Mouse (Mus musculus) C2C12 (cell line): Measurements from ENCODE around the gene Nos1.

Experiments
- CEBPB ChIP-seq: IDR thresholded peaks from one replicate; pipeline ENCODE4 v1.6.1; 2011; ENCODE audit warnings: low read depth, mild to moderate bottlenecking, control low read depth, moderate library complexity
- CTCF ChIP-seq: IDR thresholded peaks from one replicate; pipeline ENCODE4 v1.5.1; 2011; ENCODE audit not compliant: control insufficient read depth, insufficient read depth, insufficient read length
- MAX ChIP-seq: IDR thresholded peaks from one replicate; pipeline ENCODE4 v1.6.1; 2011; ENCODE audit warnings: mild to moderate bottlenecking, control low read depth
- MYOG ChIP-seq: IDR thresholded peaks from one replicate; pipeline ENCODE4 v1.6.1; 2011; ENCODE audit not compliant: control insufficient read depth, insufficient read length; ENCODE audit errors: extremely low read depth

DNA sequence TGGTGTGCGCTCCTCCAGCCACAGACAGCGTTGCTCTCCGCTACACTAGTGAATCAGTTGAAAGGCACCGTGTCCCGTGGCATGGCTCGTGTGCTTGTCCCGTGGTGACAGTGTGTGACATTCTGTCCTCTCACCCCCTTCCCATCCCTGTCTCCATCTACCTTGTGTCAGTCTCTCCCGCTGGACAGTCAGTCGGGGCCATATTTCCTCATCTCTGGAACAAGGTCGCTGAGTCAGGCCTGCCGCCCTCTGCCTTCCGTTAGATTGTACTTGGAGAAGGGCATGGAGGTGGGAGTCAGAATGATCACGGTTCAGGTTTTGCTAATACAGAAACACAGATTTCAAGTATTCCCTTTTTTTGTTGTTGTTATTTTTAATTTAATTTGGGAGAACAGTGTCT, 227.5 kb downstream of the Nos1 start:
- TF ChIP-seq CTCF: no peak
- TF ChIP-seq MYOG: no peak
- no peak for TF ChIP-seq MAX
- TF ChIP-seq CEBPB: no peak
